Mouse (Mus musculus): Measurements from ENCODE around the gene Tank.

DNA sequence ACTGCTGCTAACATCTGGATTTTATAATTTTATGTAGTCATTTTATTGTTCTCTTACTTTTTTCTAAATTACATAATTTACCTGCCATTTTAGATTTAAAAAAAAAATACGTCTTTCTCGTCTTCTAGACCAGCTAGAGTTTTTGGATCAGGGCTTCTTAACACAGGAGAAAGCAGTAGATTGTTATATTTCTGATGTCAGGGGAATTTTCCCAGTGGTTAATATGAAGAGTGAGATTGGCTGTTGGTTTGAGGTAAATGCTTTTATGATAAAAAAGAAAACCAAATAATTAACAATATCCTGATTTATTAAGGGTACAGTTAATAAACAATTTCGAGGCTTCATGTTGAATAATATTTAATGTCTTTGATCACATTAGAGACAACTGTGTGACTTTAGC is 1.7 kb downstream of the Tank start:
- no peak for TF ChIP-seq MYOD1 (IDR thresholded peaks at IDR 0.05; ENCODE audit: control insufficient read depth, insufficient read length, low read depth)
- no peak for TF ChIP-seq CTCF (IDR thresholded peaks at IDR 0.05; ENCODE audit: control insufficient read depth, insufficient read depth, insufficient read length)
- no peak for TF ChIP-seq CEBPB (IDR thresholded peaks at IDR 0.05; ENCODE audit: low read depth)
- TF ChIP-seq USF1 (IDR thresholded peaks at IDR 0.05; ENCODE audit: low read depth): no peak
- no peak for TF ChIP-seq MYOG (IDR thresholded peaks at IDR 0.05; ENCODE audit: control insufficient read depth, extremely low read depth, insufficient read length)
- no peak for TF ChIP-seq MAX (IDR thresholded peaks at IDR 0.05)
- TF ChIP-seq FOSL1 (IDR thresholded peaks at IDR 0.05; ENCODE audit: insufficient read depth, low read length, poor library complexity, severe bottlenecking): no peak
